Mouse (Mus musculus): ENCODE results near the gene Abraxas2. TPM values are rescaled to one million over a fixed set of nuclear protein-coding genes. Genes with fewer than 3 reads are reported as not detected.

Gene Abraxas2
- total RNA-seq, 2 experiments from 2014 or later: 48.0 to 51.6 TPM

DNA sequence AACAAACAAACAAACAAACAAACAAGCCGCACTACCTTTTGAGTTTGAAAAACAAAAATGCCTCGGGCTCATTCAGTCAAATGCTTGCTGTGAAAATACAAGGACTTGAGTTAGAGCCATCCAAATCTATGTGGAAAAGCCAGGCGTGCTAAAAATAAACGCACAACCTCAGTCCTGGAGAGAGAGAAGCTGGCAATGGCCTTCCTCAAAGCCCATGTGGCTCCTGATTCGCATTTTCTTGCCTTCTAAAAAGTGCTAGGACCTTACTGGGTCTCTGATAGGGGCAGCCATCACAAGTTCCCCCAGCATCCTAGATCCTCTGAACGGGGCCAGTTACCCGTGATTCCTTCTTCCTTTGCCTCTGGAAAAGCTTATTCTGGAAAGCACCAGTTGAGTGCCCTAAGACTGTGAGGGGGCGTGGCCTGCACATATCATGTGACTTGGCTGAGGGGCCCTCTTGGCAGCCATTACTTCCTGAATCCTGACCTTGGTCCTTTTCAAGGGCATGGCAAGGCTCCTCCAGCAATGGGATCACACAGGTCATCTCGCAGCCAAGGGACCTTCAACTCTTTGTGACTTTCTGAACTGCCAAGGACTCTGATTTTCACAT, 37.3 kb downstream of the Abraxas2 start:
- ATAC-seq (ENCODE audit: poor library complexity, severe bottlenecking): no peak

DNA sequence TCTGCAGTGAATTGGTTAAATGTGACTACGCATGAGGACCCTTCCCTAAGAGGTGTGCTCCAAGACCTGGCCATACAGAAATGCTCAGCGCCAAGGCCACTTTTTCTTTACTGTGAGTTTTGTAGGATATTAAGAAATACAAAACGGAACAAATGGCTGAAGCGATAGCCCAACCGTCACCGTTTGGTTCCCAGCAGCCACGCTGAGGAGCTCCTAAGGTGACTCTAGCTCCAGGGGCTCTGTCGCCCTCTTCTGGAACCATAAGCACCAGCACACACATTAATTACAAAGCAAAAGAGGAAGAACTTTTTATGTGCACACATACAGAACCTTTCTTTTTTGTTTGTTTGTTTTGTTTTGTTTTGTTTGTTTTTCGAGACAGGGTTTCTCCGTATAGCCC, 38.2 kb downstream of the Abraxas2 start:
- peak; percentile 50; the same call in 1 of the 2 replicates for ATAC-seq (ENCODE audit: poor library complexity, severe bottlenecking)

DNA sequence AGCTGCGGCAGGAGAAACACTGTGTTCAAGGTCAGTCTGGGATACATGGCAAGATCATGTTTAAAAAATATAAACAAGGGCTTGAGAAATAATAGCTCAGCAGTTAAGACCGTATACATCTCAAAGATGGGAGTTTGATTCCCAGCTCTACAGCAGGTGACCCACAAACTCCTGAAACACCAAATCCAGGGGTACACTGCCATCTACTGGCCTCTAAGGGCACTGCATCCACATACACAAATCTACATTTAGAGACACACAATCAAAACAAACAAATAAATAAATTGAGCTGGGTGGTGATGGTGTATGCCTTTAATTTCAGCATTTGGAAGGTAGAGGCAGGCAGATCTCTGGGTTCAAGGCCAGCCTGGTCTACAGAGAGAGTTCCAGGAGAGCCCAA, 39.2 kb downstream of the Abraxas2 start:
- peak; percentile 79 for ATAC-seq (ENCODE audit: poor library complexity, severe bottlenecking)

DNA sequence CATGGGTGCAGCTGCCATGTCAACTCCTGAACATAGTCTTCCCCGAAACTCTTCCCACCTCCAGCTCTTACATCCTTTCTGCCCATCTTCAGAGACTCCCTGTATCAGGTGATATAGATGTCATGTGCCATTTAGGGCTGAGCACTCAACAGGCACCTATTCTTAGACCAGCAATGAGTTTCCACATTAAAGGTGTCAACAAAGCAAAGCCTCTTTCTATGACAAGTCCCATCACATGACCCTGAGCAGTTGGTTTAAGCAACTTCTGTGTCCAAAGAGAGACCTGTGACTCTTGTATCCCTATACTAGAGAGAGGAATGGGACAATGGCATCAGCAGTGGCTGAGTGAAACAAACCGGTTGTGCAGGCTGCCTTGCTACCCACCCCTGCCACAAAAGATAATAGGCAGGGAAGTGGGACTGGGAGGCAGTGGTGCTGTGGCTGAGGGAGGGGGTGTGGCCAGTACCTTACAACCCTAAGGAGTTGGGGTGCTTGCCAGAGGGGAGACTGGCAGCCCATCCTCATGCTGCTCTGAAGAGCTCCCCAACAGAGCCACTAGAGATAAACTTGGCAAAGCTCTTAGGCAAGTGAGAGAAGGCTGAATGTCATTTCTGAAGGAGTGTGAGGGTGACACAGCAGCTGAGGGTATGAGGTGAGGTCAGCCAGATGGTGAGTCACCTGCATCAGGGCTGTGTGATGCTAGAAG, 42.0 kb downstream of the Abraxas2 start:
- no peak for ATAC-seq (ENCODE audit: poor library complexity, severe bottlenecking)

DNA sequence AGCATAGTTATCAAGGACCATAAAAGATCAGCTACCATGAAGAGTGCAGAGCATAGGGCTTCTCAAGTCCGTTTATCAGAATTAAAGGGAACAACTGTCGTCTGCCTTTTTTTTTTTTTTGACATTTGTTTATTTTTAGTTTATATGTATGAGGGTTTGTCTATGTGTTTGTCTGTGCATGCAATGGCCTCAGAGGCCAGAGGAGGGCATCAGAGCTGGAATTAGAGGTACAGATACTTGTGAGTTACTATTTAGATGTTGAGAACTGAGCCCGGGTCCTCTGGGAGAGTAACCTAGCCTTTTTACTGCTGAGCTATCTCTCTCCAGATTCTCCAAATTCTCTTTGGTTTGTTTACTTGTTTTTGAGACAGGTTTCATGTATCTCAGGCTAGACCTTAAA, 44.8 kb downstream of the Abraxas2 start:
- no peak for ATAC-seq (ENCODE audit: poor library complexity, severe bottlenecking)

DNA sequence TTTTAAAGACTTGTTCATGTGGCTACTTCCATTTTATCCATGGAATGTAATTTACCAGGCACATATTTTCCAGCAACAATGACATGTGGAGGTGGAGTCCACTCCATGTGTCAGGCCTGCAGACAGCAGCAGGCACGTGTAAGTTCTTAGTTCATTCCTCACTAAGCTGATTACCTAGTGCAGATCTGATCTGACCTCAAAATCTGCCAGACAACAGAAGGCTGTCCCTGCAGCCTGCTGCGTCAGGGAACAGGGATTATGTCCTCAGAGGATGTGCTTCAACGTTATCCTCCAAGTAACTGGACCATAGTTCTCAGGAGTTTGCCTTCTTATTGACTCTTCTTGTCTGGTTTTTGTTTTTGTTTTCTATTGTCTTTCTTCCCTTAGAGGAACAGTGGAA, 62.9 kb downstream of the Abraxas2 start:
- no peak for ATAC-seq (ENCODE audit: poor library complexity, severe bottlenecking)

DNA sequence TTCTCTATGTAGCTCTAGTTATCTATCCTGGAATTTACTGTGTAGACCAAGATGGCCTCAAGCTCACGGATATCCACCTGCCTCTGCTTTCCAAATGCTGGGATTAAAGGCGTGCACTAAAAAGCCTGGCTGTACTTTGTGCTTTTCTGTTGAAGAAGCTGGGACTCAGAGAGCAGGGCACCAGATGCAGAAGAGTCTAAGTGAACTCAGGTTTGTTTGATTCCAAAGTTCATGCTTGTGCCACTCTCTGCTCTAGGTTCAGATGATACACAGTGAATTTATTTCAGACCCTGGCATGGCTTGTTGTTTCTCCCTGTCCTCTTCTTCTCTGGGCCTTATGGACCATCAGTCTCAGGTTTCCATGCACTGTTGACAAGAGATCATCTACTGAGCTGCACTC, 66.2 kb downstream of the Abraxas2 start:
- no peak for ATAC-seq (ENCODE audit: poor library complexity, severe bottlenecking)

DNA sequence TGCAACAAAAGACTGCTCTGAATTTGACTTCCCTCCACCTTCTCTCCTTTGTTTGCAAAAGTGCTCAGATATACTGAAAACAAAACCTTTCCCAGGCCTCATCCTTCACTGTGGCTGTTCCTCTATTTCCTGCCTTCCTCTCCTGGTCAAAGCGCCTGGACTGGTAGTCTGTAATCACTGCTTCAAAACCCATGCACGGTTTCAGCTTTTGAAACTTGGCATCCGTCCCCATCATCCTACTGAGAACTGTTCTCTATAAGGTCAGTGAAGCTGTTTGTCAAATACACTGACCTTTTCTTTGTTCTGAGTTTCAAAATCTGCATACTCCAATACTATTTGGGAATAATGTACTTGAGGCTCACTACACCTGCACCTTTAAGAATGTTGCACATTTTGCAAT, 68.2 kb downstream of the Abraxas2 start:
- no peak for ATAC-seq (ENCODE audit: poor library complexity, severe bottlenecking)

DNA sequence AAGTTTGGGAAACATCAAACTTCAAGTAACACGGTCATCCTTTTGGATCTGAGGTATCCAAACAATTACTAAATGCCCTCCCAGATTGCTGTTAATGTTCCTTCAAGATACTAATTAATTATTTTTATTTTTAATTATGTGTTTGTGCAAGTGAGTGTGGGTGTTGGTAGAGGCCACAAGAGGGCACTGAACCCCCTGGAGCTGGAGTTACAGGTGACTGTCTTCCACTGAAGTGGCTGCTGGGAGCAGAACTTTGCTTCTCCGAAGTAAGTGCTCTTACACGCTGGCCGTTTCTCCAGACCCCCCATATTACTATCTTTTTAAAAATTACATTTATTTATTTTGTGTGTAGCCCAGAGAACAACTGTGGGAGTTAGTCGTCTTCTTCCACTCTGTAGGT, 71.0 kb downstream of the Abraxas2 start:
- ATAC-seq (ENCODE audit: poor library complexity, severe bottlenecking): no peak

DNA sequence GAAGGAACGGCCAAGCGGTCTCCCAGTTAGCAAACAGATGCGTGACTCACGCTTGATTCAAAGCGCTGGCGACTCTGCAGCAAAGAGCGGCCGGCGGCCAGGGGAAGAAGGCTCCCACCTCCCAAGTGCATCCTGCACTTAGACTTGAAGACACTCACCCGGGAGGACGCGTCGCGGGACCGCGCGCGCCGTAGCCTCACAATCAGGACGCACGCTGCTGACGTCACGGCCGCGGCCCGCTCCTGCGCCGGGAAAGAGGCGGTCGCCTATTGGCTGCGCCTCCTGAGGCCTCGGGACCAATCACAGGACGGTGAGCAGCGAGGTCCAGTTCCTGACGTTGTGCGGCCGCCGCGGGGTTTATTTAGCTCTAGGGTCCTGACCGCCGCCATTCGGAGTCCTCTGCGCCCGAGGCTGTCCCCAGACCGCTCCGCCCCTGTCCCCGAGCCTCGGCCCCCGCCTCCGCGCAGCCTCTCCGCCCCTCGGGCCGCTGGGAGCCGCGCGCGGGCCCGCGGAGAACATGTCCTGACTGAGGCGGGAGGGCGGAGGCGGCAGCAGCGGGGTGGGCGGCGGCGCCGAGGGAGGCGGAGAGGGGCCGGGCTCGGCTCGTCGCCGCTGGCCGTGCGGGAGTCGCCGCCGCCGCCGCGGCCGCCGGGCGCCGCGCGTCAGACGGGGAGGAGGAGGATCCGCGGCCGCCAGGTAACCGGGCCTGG, 72.0 kb downstream of the Abraxas2 start, which contains the start of gene Zranb1:
Zranb1 (plus strand) TSS at position 293 of the 710 bp plus-strand sequence.
- peak; percentile 88 for ATAC-seq (ENCODE audit: poor library complexity, severe bottlenecking)

DNA sequence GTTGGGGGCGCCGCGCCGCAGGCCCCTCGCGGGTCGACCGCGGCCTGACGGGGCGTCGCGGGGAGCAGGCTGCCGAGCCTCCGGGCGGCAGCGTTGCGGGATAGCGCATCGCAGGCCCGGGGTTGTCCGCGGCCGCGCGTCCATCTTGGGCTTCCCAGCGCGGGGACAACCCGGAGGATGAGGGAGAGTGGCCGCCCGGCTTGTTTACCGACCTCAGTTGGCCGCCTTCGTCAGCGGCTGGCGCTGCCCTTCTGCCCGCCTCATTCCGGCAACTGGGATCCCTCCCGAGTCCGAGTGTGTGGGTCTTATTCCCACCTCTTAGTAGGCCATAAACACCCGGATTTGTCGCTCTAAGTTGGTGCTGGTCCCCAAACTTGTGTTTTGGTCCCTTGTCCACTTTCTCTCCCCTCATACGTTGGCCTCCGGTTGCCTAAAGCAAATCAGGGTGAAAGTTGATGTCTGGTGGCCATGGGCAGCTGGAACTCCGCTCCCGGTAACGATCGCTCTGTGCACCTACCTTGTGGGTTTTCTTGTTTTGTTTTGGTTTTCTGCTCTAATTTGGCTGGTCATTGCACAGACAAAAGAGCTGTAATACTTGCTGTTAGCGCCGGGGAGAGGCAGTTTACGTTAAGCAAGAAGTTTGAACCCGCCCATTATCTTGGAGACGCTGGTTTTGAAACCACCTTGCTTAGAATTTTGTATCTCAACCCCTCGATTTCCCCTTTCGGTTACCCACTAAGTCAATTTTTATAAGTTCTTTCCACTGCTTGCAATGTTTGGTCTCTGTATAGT, 72.7 kb downstream of the Abraxas2 start:
- peak; percentile 48 for ATAC-seq (ENCODE audit: poor library complexity, severe bottlenecking)

DNA sequence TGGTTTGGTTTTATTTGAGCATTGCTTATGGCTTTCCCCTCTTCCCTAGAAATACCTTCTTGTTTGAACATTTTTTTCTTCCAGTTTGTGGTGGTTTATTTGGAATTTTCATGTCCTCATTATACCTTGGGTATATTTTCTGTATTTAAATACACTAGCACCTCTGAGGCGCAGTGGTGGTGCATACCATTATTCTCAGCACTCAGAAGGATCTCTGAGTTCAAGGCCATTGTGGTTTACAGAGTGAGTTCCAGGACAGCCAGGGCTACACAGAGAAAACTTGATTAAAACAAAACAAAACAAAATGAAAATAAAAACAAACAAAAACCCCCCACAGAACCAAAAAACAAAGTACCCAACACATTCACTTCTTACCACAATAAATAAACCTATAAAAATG, 74.3 kb downstream of the Abraxas2 start:
- no peak for ATAC-seq (ENCODE audit: poor library complexity, severe bottlenecking)

Other genes starting within 250 kb of the Abraxas2 start
- gene Lhpp, start 248.6 kb upstream of the Abraxas2 start, total RNA-seq (2015): 5.1 and 6.9 TPM in 2 replicates
- 5.8 and 6.1 TPM in 2 replicates for gene Lhpp, start 248.6 kb upstream of the Abraxas2 start, total RNA-seq (2017)
- 21.7 and 26.3 TPM in 2 replicates for gene Fam53b, start 45.3 kb upstream of the Abraxas2 start, total RNA-seq (2015)
- gene Fam53b, start 45.3 kb upstream of the Abraxas2 start, total RNA-seq (2017): 11.3 and 18.9 TPM in 2 replicates
- 24.7 and 31.9 TPM in 2 replicates for gene Eef1akmt2, start 6.6 kb upstream of the Abraxas2 start, total RNA-seq (2015)
- gene Eef1akmt2, start 6.6 kb upstream of the Abraxas2 start, total RNA-seq (2017): 34.9 and 35.8 TPM in 2 replicates
- 21.8 and 22.6 TPM in 2 replicates for gene Zranb1, start 71.9 kb downstream of the Abraxas2 start, total RNA-seq (2015)
- 42.3 and 47.6 TPM in 2 replicates for gene Zranb1, start 71.9 kb downstream of the Abraxas2 start, total RNA-seq (2017)